Mouse (Mus musculus) ES-E14 (cell line): ENCODE measurements at regions not wholly inside any gene's neighbourhood (a gene's known extent, or its start where the extent isn't known, plus 50 kb on each side); places are given as distances from the start of the nearest gene placed in this dataset.

Experiments
- DNase-seq: peaks from one replicate; pipeline ENCODE4 v3.0.0-alpha.2; 2013; ENCODE audit warnings: low read depth, low spot score
- H3K27ac ChIP-seq: 2 replicates; pipeline ENCODE4 v1.5.1; 2012; ENCODE audit warnings: low read depth, mild to moderate bottlenecking, low read length, moderate library complexity, mixed read lengths; ENCODE audit not compliant: poor library complexity, insufficient read depth, severe bottlenecking
- H3K36me3 ChIP-seq: 2 replicates; pipeline ENCODE4 v1.6.1; 2012; ENCODE audit warnings: mild to moderate bottlenecking, low read length, moderate library complexity, mixed read lengths; ENCODE audit not compliant: control insufficient read depth, poor library complexity, insufficient read depth, severe bottlenecking
- H3K4me1 ChIP-seq, 2 experiments: fragments of 150-350 bp in 1 of 2; sonication (generic) in 1 of 2; 2 replicates each; pipeline ENCODE4 v1.6.1; 2012; ENCODE audit warnings: low read length in 2 of 2, mild to moderate bottlenecking in 1 of 2, mixed read lengths in 1 of 2; ENCODE audit not compliant: control insufficient read depth in 2 of 2, insufficient read depth in 2 of 2, poor library complexity in 1 of 2
- H3K4me3 ChIP-seq, 2 experiments: fragments of 150-350 bp in 1 of 2; sonication (generic) in 1 of 2; 2 replicates each; pipeline ENCODE4 v1.5.1; 2012; ENCODE audit warnings: low read length in 2 of 2, low read depth in 1 of 2, mild to moderate bottlenecking in 1 of 2, mixed read lengths in 1 of 2; ENCODE audit not compliant: insufficient read depth in 1 of 2, poor library complexity in 1 of 2, severe bottlenecking in 1 of 2
- H3K9ac ChIP-seq: 2 replicates; pipeline ENCODE4 v1.6.1; 2012; ENCODE audit warnings: low read depth, mild to moderate bottlenecking, low read length, mixed read lengths; ENCODE audit not compliant: poor library complexity, insufficient read depth, severe bottlenecking
- H3K9me3 ChIP-seq: fragments of 150-350 bp; sonication (generic); 2 replicates; pipeline ENCODE4 v1.6.1; 2012; ENCODE audit warnings: low read depth, mild to moderate bottlenecking, low read length; ENCODE audit not compliant: control insufficient read depth, insufficient read depth
- CHD2 ChIP-seq: IDR thresholded peaks from 2 replicates; pipeline ENCODE4 v1.6.1; 2014; ENCODE audit warnings: mild to moderate bottlenecking, low read depth, low read length, inconsistent platforms
- HCFC1 ChIP-seq: IDR thresholded peaks from 2 replicates; pipeline ENCODE4 v1.6.1; 2012; ENCODE audit warnings: low read length, inconsistent platforms, borderline replicate concordance; ENCODE audit not compliant: insufficient read depth
- MAFK ChIP-seq: IDR thresholded peaks from 2 replicates; pipeline ENCODE4 v1.6.1; 2014; ENCODE audit warnings: mild to moderate bottlenecking, low read depth, low read length, inconsistent platforms; ENCODE audit not compliant: insufficient read depth
- ZC3H11A ChIP-seq: IDR thresholded peaks from 2 replicates; pipeline ENCODE4 v1.6.1; 2012; ENCODE audit warnings: low read depth, mild to moderate bottlenecking, inconsistent platforms, low read length, borderline replicate concordance
- ZNF384 ChIP-seq: IDR thresholded peaks from 2 replicates; pipeline ENCODE4 v1.6.1; 2012; ENCODE audit warnings: low read depth, low read length, inconsistent platforms
- in situ Hi-C, 2 experiments: fragments of 600-800 bp; cut with MboI; formaldehyde crosslinking; loops; one replicate each; pipeline ENCODE4 v1.15.1; 2025; ENCODE audit warnings: low sequenced_read_pairs in 2 of 2, inconsistent platforms in 1 of 2; ENCODE audit not compliant: unreplicated experiment in 2 of 2

GRCm38 (mm10) chr1:34987650-34988221, 138.0 kb downstream of the Plekhb2 start:
- Histone ChIP-seq H3K4me1 (no peaks in the 10 kb centered on the region), H3K4me3 (no peak overlapping the region), H3K9me3 (no peaks in the 10 kb centered on the region), H3K27ac (no peak overlapping the region), H3K36me3 (no peaks in the 10 kb centered on the region), H3K9ac (no peak overlapping the region)
- TF ChIP-seq ZC3H11A, result no peak
- no peak for TF ChIP-seq ZNF384
- no peak for TF ChIP-seq MAFK
- TF ChIP-seq HCFC1, result no peak
- TF ChIP-seq CHD2, result no peak
- DNase-seq, result no peak
- in situ Hi-C loops, result no loop called here

- in situ Hi-C loops, result no loop called here
- Histone ChIP-seq H3K9ac (no peak overlapping the region), H3K9me3 (no peaks in the 10 kb centered on the region), H3K27ac (no peak overlapping the region), H3K36me3 (no peaks in the 10 kb centered on the region), H3K4me3 (no peak overlapping the region), H3K4me1 (no peaks in the 10 kb centered on the region)
- TF ChIP-seq ZC3H11A, result 0 out of 2 replicates have a peak, but pooled peaks have one; percentile 24
- no peak for TF ChIP-seq HCFC1
- peak; percentile 12 for DNase-seq
Observed at GRCm38 (mm10) chr1:34988225-34988624, 138.4 kb downstream of the Plekhb2 start.

GRCm38 (mm10) chr1:35000801-35001200, 151.0 kb downstream of the Plekhb2 start:
- in situ Hi-C loops, result no loop called here
- Histone ChIP-seq H3K9me3 (no peaks in the 10 kb centered on the region), H3K4me1 (no peaks in the 10 kb centered on the region), H3K27ac (no peak overlapping the region), H3K36me3 (no peaks in the 10 kb centered on the region), H3K4me3 (no peak overlapping the region), H3K9ac (no peak overlapping the region)
- TF ChIP-seq HCFC1 (no peak), ZNF384 (no peak), MAFK (no peak), CHD2 (no peak), ZC3H11A (no peak)
- no peak for DNase-seq

GRCm38 (mm10) chr1:35017471-35017870, 167.7 kb downstream of the Plekhb2 start:
- DNase-seq, result peak; percentile 65
- in situ Hi-C loops, result no loop called here
- no peak overlapping the region for H3K9ac ChIP-seq
- no peaks in the 10 kb centered on the region for H3K36me3 ChIP-seq
- H3K4me3 ChIP-seq, result no peak overlapping the region
- H3K9me3 ChIP-seq, result no peaks in the 10 kb centered on the region
- no peak overlapping the region for H3K27ac ChIP-seq
- no peaks in the 10 kb centered on the region for H3K4me1 ChIP-seq
- TF ChIP-seq HCFC1 (no peak), ZNF384 (no peak)

DNA sequence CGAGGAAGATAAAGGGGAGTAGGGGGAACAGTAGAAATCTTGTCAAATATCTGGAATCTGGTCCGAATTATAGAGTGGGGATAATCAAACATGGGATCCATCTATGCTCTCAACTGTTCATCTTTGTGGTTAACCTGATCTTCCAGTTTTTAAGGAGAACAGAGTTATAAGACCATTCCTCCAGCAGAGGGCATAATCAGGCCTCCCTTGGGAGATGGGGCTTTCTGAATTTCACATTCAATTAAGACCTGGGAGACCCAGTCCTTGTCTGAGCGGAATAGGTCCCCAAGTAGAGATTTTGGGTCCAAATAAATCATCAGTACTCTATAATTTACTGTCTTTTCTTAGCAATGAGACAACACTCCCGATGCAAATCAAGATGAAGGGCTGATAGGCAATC, 182.8 kb downstream of the Plekhb2 start:
- Histone ChIP-seq H3K9ac (no peak overlapping the region), H3K4me3 (no peak overlapping the region), H3K36me3 (no peaks in the 10 kb centered on the region), H3K27ac (no peak overlapping the region), H3K9me3 (no peaks in the 10 kb centered on the region), H3K4me1 (no peaks in the 10 kb centered on the region)
- TF ChIP-seq CHD2 (no peak), ZNF384 (no peak), ZC3H11A (no peak), HCFC1 (no peak), MAFK (no peak)
- peak; percentile 26 for DNase-seq
- in situ Hi-C loops, result no loop called here
